Mouse (Mus musculus) megakaryocyte progenitor cell, adult 5-6 weeks (primary cell): ENCODE data around the gene Rasl10b. TPM values are rescaled to one million over a fixed set of nuclear protein-coding genes. Genes with fewer than 3 reads are reported as not detected.

Source experiments
- ATAC-seq: replicated peaks from 2 replicates; pipeline ENCODE4 v1.8.0; 2016; ENCODE audit warnings: mild to moderate bottlenecking, moderate TSS enrichment, inconsistent platforms; ENCODE audit not compliant: poor library complexity
- total RNA-seq, 2 experiments: library from RNA; stranded (forward) in 1 of 2; stranded (reverse) in 1 of 2; fragments of 157-497, 149-512 nt in 1 of 2; fragments of 200-1000 nt in 1 of 2; gene quantifications; 2 replicates each; pipeline versions ENCODE4 v1.2.3 to v1.2.4; 2015 to 2017

Rasl10b gene
- total RNA-seq, 2 experiments from 2014 or later: not detected

DNA sequence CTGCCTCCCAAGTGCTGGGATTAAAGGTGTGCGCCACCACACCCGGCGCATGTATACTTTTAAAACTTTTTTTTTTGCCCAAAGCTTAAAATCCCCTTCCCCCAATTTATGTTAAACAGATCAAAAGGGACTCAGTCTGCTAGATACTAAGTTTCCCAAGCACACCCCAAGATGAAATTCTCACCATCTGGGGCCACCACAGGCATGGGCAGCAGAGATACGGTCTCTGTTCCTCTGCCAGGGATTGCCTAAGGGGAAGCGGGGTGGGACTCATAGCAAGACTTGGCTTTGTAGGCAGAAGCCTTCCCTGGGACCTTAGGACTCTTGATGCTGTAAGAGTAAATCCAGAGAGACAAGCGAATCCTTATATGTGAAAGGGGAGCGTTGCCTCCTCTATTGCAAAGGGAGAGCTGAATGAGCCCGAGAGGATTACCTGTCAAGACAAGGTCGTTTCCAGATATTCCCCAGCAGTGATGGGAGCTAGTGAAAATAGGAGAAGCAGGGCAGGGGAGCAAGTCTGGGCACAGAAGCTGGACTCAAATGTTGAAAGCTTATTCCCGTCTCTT is 52.6 kb downstream of the Rasl10b start:
- peak; percentile 60 for ATAC-seq

GRCm38 (mm10) chr11:83462711-83463244 is 53.8 kb downstream of the Rasl10b start, which contains the start of gene Mmp28:
Gene Mmp28 (minus strand): TSS chr11:83463071.
- peak; percentile 45; the same call in 1 of the 2 replicates for ATAC-seq

DNA sequence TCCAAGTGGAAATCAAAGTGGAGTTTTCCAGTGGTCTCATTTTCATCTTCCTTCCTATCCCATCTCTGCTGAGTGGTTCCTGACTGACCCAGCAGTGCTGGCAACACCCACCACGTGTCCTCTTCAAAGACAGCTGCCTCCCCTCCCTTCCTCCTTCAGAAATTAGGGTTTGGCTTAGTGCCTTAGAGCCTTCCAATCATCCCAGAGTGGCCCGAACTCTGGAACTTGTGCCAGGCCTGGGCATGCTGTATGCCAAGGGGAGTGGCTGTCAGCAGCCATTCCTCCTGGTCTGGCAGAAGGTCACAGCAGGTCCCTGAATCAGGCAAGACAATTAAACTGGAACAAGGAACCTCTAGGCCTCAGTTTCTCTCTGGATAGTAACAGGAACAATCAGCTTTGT is 57.0 kb downstream of the Rasl10b start:
- ATAC-seq: no peak

DNA sequence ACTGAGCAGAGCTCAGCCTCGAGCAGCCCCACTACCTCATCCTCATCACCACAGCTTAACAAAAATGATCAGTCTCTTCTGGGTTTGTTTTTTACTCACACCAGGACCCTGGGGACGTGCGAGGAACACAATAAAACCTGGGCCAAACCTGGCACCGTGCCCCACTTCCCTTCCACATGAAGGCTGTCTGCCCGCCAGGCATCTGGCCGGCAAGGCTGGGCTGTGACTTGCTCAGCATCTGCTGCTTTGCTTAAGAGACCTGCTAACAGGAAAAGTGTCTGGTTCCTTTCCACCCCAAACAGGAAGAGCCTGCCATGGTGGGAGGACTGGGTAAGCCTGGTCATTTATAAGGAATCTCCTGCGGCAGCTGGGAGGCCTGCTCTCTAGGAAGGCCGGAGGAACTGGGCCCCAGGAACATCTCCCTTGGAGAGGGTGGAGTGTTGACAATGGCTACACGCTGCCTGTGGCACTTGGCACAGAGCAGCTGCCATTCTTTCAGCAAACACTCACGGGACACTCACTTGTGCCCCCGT is 58.2 kb downstream of the Rasl10b start:
- ATAC-seq: peak; percentile 51

DNA sequence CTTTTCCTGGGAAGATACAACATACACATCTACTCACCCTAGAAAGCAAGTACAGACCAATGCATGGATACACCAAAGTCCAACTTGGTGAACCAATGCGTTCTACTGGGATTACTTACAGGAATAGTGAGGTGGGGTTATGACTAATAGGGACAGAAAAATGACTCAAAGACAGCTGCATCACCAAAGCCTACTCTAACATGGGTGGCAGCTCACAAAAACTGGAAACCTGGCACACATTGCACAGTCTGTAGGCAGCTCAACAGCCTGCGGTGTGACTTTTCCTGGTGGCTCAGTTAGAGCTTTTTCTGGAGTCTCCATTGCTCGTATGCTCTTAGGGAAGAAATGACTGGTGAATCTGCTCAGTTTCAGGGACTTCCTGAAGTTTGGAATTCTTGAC is 59.8 kb downstream of the Rasl10b start:
- no peak for ATAC-seq

Other genes starting within 250 kb of the Rasl10b start
- 19.0 and 22.5 TPM in 2 replicates for gene Slfn4, start 234.0 kb upstream of the Rasl10b start, total RNA-seq (2015)
- gene Slfn4, start 234.0 kb upstream of the Rasl10b start, total RNA-seq (2017): 7.9 and 9.8 TPM in 2 replicates
- 21.3 and 22.2 TPM in 2 replicates for gene Slfn3, start 217.8 kb upstream of the Rasl10b start, total RNA-seq (2015)
- 26.4 and 30.4 TPM in 2 replicates for gene Slfn3, start 217.8 kb upstream of the Rasl10b start, total RNA-seq (2017)
- gene Slfn14, start 122.4 kb upstream of the Rasl10b start, total RNA-seq (2015): 0.24 TPM in 1 of 2 replicates, not detected in the other
- gene Slfn14, start 122.4 kb upstream of the Rasl10b start, total RNA-seq (2017): not detected in 2 replicates
- gene Ap2b1, start 110.1 kb upstream of the Rasl10b start, total RNA-seq (2015): 52.4 and 58.5 TPM in 2 replicates
- gene Ap2b1, start 110.1 kb upstream of the Rasl10b start, total RNA-seq (2017): 51.3 and 67.6 TPM in 2 replicates
- gene Pex12, start 106.6 kb upstream of the Rasl10b start, total RNA-seq (2015): 12.8 and 13.0 TPM in 2 replicates
- gene Pex12, start 106.6 kb upstream of the Rasl10b start, total RNA-seq (2017): 4.7 and 8.7 TPM in 2 replicates
- 0.15 and 0.30 TPM in 2 replicates for gene Gas2l2, start 20.3 kb downstream of the Rasl10b start, total RNA-seq (2015)
- 0.20 and 0.21 TPM in 2 replicates for gene Gas2l2, start 20.3 kb downstream of the Rasl10b start, total RNA-seq (2017)
- gene 1700020L24Rik, start 28.5 kb downstream of the Rasl10b start, total RNA-seq (2015): 30.8 and 38.7 TPM in 2 replicates
- gene 1700020L24Rik, start 28.5 kb downstream of the Rasl10b start, total RNA-seq (2017): 77.0 and 80.6 TPM in 2 replicates
- 4.7 and 7.2 TPM in 2 replicates for gene Mmp28, start 53.9 kb downstream of the Rasl10b start, total RNA-seq (2015)
- 3.4 and 5.0 TPM in 2 replicates for gene Mmp28, start 53.9 kb downstream of the Rasl10b start, total RNA-seq (2017)
- 68.8 and 73.2 TPM in 2 replicates for gene Taf15, start 63.9 kb downstream of the Rasl10b start, total RNA-seq (2015)
- 25.2 and 49.7 TPM in 2 replicates for gene Taf15, start 63.9 kb downstream of the Rasl10b start, total RNA-seq (2017)
- gene Heatr9, start 113.0 kb downstream of the Rasl10b start, total RNA-seq (2015): not detected in 2 replicates
- not detected in 2 replicates for gene Heatr9, start 113.0 kb downstream of the Rasl10b start, total RNA-seq (2017)
- 1.1 and 4.7 TPM in 2 replicates for gene Ccl5, start 121.4 kb downstream of the Rasl10b start, total RNA-seq (2015)
- gene Ccl5, start 121.4 kb downstream of the Rasl10b start, total RNA-seq (2017): 0.92 and 3.2 TPM in 2 replicates
- gene Ccl9, start 169.5 kb downstream of the Rasl10b start, total RNA-seq (2015): 149 and 197 TPM in 2 replicates
- gene Ccl9, start 169.5 kb downstream of the Rasl10b start, total RNA-seq (2017): 97.7 and 108 TPM in 2 replicates
- gene Ccl6, start 183.9 kb downstream of the Rasl10b start, total RNA-seq (2015): 13.6 and 25.2 TPM in 2 replicates
- gene Ccl6, start 183.9 kb downstream of the Rasl10b start, total RNA-seq (2017): 13.3 and 15.1 TPM in 2 replicates
- gene Rpl9-ps1, start 236.5 kb downstream of the Rasl10b start, total RNA-seq (2015): 0.44 and 1.2 TPM in 2 replicates
- not detected in 2 replicates for gene Rpl9-ps1, start 236.5 kb downstream of the Rasl10b start, total RNA-seq (2017)
- 99.8 and 229 TPM in 2 replicates for gene Ccl3, start 240.2 kb downstream of the Rasl10b start, total RNA-seq (2015)
- 37.9 and 120 TPM in 2 replicates for gene Ccl3, start 240.2 kb downstream of the Rasl10b start, total RNA-seq (2017)